Mouse (Mus musculus) G1E (cell line): ENCODE measurements around the gene Gabbr2. TPM values are rescaled to one million over a fixed set of nuclear protein-coding genes. Genes with fewer than 3 reads are reported as not detected.

Experiments
- ATAC-seq: 2 replicates; pipeline ENCODE4 v1.8.0; 2016; ENCODE audit warnings: mild to moderate bottlenecking; ENCODE audit not compliant: insufficient number of reproducible peaks, poor library complexity, low FRiP score, severe bottlenecking; ENCODE audit errors: extremely low read depth
- DNase-seq: peaks from one replicate; pipeline ENCODE4 v3.0.0; 2012; ENCODE audit warnings: low spot score
- H3K27me3 ChIP-seq: 2 replicates; pipeline ENCODE4 v1.6.1; 2012; ENCODE audit warnings: mild to moderate bottlenecking, low read length, inconsistent platforms; ENCODE audit not compliant: insufficient read depth
- H3K36me3 ChIP-seq: replicated peaks from 2 replicates; pipeline ENCODE3; 2012; ENCODE audit warnings: mild to moderate bottlenecking, inconsistent platforms
- H3K4me1 ChIP-seq: 2 replicates; pipeline ENCODE4 v1.6.1; 2012; ENCODE audit warnings: low read depth, low read length, inconsistent platforms, mixed read lengths; ENCODE audit not compliant: insufficient read depth
- H3K4me3 ChIP-seq: 2 replicates; pipeline ENCODE4 v1.5.1; 2012; ENCODE audit warnings: low read depth, mild to moderate bottlenecking, inconsistent platforms, low read length, moderate library complexity, mixed read lengths
- H3K9me3 ChIP-seq: replicated peaks from 2 replicates; pipeline ENCODE4 v1.6.1; 2012; ENCODE audit warnings: inconsistent platforms
- CTCF ChIP-seq: IDR thresholded peaks from 2 replicates; pipeline ENCODE4 v1.5.1; 2012; ENCODE audit warnings: low read depth, low read length, inconsistent platforms, mixed read lengths
- GATA1 ChIP-seq: IDR thresholded peaks from 2 replicates; pipeline ENCODE4 v1.6.1; 2012; ENCODE audit warnings: borderline replicate concordance, low read length, inconsistent platforms, mixed read lengths
- GATA2 ChIP-seq: IDR thresholded peaks from 2 replicates; pipeline ENCODE4 v1.6.1; 2012; ENCODE audit warnings: low read depth, low read length, inconsistent platforms, borderline replicate concordance
- POLR2AphosphoS5 ChIP-seq: IDR thresholded peaks from 2 replicates; pipeline ENCODE4 v1.6.1; 2012; ENCODE audit warnings: low read depth, low read length, inconsistent platforms; ENCODE audit not compliant: insufficient replicate concordance
- TAL1 ChIP-seq: conservative IDR thresholded peaks from 2 replicates; pipeline ENCODE4 v1.6.1; 2012; ENCODE audit warnings: low read depth, low read length, inconsistent platforms, mixed read lengths
- polyA plus RNA-seq: library from polyadenylated mRNA; stranded (reverse); fragments of >175 nt; gene quantifications from 2 replicates; pipeline ENCODE4 v1.2.3, GENCODE M21; 2012
- total RNA-seq, 2 experiments: library from RNA; stranded (forward) in 1 of 2; stranded (reverse) in 1 of 2; fragments of 200-1000 nt in 1 of 2; fragments of >200 nt in 1 of 2; fragmentation: Nextera tagmentation in 1 of 2; gene quantifications; 2 replicates each; pipeline ENCODE4 v1.2.3; 2014 to 2017

Gene Gabbr2
- total and polyA plus RNA-seq, 3 experiments = 0.05 TPM; not detected in 2

- no peaks in the 10 kb centered on the region for H3K27me3 ChIP-seq
- ATAC-seq (no peak), DNase-seq (no peak)
- H3K9me3 ChIP-seq = peaks cover 95% of the 10 kb centered on the region
- H3K36me3 ChIP-seq = no peaks in the 10 kb centered on the region
- no peak overlapping the region for H3K4me3 ChIP-seq
- TF ChIP-seq POLR2AphosphoS5 (no peak), GATA2 (no peak), GATA1 (no peak), CTCF (no peak), TAL1 (no peak)
- no peaks in the 10 kb centered on the region for H3K4me1 ChIP-seq
Observed at GRCm38 (mm10) chr4:47010400-47011231, 18.9 kb upstream of the Gabbr2 start.

GRCm38 (mm10) chr4:47000626-47001395 is 9.1 kb upstream of the Gabbr2 start:
- no peak for DNase-seq
- H3K9me3 ChIP-seq = peaks cover 78% of the 10 kb centered on the region
- TF ChIP-seq GATA1 (no peak), TAL1 (no peak), POLR2AphosphoS5 (no peak), CTCF (no peak), GATA2 (no peak)
- no peaks in the 10 kb centered on the region for H3K4me1 ChIP-seq
- no peak overlapping the region for H3K4me3 ChIP-seq
- ATAC-seq = no peak
- H3K27me3 ChIP-seq = no peaks in the 10 kb centered on the region
- no peaks in the 10 kb centered on the region for H3K36me3 ChIP-seq

GRCm38 (mm10) chr4:46997969-46998368 is 6.3 kb upstream of the Gabbr2 start:
- Histone ChIP-seq H3K36me3 (no peaks in the 10 kb centered on the region), H3K9me3 (peaks cover 75% of the 10 kb centered on the region), H3K27me3 (no peaks in the 10 kb centered on the region), H3K4me3 (no peak overlapping the region), H3K4me1 (no peaks in the 10 kb centered on the region)
- no peak for ATAC-seq
- TF ChIP-seq POLR2AphosphoS5 (no peak), TAL1 (no peak), GATA2 (no peak), CTCF (no peak)
- no peak for DNase-seq

- no peak overlapping the region for H3K4me3 ChIP-seq
- peaks cover 92% of the 10 kb centered on the region for H3K9me3 ChIP-seq
- no peaks in the 10 kb centered on the region for H3K27me3 ChIP-seq
- DNase-seq = no peak
- H3K36me3 ChIP-seq = no peaks in the 10 kb centered on the region
- H3K4me1 ChIP-seq = no peaks in the 10 kb centered on the region
- no peak for TF ChIP-seq TAL1
- no peak for TF ChIP-seq GATA1
- no peak for TF ChIP-seq POLR2AphosphoS5
- TF ChIP-seq CTCF = no peak
- TF ChIP-seq GATA2 = no peak
- ATAC-seq = no peak
Observed at GRCm38 (mm10) chr4:46992827-46993473, 1.3 kb upstream of the Gabbr2 start.

- no peak for DNase-seq
- TF ChIP-seq GATA2 (no peak), POLR2AphosphoS5 (no peak), CTCF (no peak), GATA1 (no peak), TAL1 (no peak)
- Histone ChIP-seq H3K4me1 (no peaks in the 10 kb centered on the region), H3K27me3 (no peaks in the 10 kb centered on the region), H3K36me3 (no peaks in the 10 kb centered on the region), H3K4me3 (no peak overlapping the region), H3K9me3 (peaks cover 87% of the 10 kb centered on the region)
- ATAC-seq = no peak
Observed at GRCm38 (mm10) chr4:46991959-46992316, 265 bp upstream of the Gabbr2 start.
